Mouse (Mus musculus) hindbrain, embryonic 14.5 days (tissue): ENCODE data around the gene Pgr. TPM values are rescaled to one million over a fixed set of nuclear protein-coding genes. Genes with fewer than 3 reads are reported as not detected.
A peak's percentile ranks its signal among the peaks of the same experiment; 100 is the strongest.

Source experiments
- ATAC-seq: fragments of 200-750 bp; cut with Nextera tagmentation; 2 replicates; pipeline ENCODE4 v1.8.0; 2017; ENCODE audit warnings: moderate number of reproducible peaks, mild to moderate bottlenecking, moderate TSS enrichment, moderate library complexity; ENCODE audit not compliant: low FRiP score
- DNase-seq: peaks from one replicate; pipeline ENCODE4 v3.0.0-alpha.2; 2015; ENCODE audit warnings: low spot score
- H3K27ac ChIP-seq: fragments of 300-500 bp; sonication (generic); 2 replicates; pipeline ENCODE4 v1.5.1; 2014; ENCODE audit warnings: mild to moderate bottlenecking, moderate library complexity
- H3K27me3 ChIP-seq: fragments of 300-500 bp; sonication (generic); 2 replicates; pipeline ENCODE4 v1.6.1; 2014; ENCODE audit warnings: mild to moderate bottlenecking, low read length, mixed read lengths; ENCODE audit not compliant: control insufficient read depth, insufficient read depth
- H3K36me3 ChIP-seq: fragments of 300-500 bp; sonication (generic); replicated peaks from 2 replicates; pipeline ENCODE4 v1.6.1; 2014; ENCODE audit not compliant: control insufficient read depth, insufficient read depth
- H3K4me1 ChIP-seq: fragments of 300-500 bp; sonication (generic); replicated peaks from 2 replicates; pipeline ENCODE4 v1.6.1; 2014; ENCODE audit warnings: antibody characterized with exemption, low read length, mixed read lengths; ENCODE audit not compliant: control insufficient read depth, insufficient read depth
- H3K4me2 ChIP-seq: fragments of 300-500 bp; sonication (generic); replicated peaks from 2 replicates; pipeline ENCODE4 v1.6.1; 2014; ENCODE audit warnings: mild to moderate bottlenecking, moderate library complexity
- H3K4me3 ChIP-seq: fragments of 300-500 bp; sonication (generic); replicated peaks from 2 replicates; pipeline ENCODE4 v1.5.1; 2014; ENCODE audit warnings: mild to moderate bottlenecking, low read length
- H3K9ac ChIP-seq: fragments of 300-500 bp; sonication (generic); 2 replicates; pipeline ENCODE4 v1.6.1; 2014
- H3K9me3 ChIP-seq: fragments of 300-500 bp; sonication (generic); 2 replicates; pipeline ENCODE4 v1.6.1; 2016; ENCODE audit warnings: low read length; ENCODE audit not compliant: control insufficient read depth
- WGBS: fragments of 180-500 bp; shearing (Covaris S2); extraction: QIAGEN DNeasy Blood & Tissue Kit; methylation state at CpG from one replicate; pipeline ENCODE4 v1.1.7; 2014; 5-methylcytosine and 5-hydroxymethylcytosine counted together
- polyA plus RNA-seq: library from polyadenylated mRNA; unstranded; fragments of >200 nt; fragmentation: Nextera tagmentation; extraction: Ambion mirVana; gene quantifications from 2 replicates; pipeline ENCODE4 v1.2.1, GENCODE M21; 2014

Pgr gene
- polyA plus RNA-seq, 1 experiment from 2014 or later: 2.6 TPM

GRCm38 (mm10) chr9:8937753-8938152, 38.1 kb downstream of the Pgr start:
- Histone ChIP-seq H3K4me1 (no peaks in the 10 kb centered on the region), H3K36me3 (no peaks in the 10 kb centered on the region), H3K4me3 (no peak overlapping the region), H3K9ac (no peak overlapping the region), H3K4me2 (no peak overlapping the region), H3K9me3 (no peaks in the 10 kb centered on the region; the same call in 1 of the 2 replicates), H3K27ac (no peak overlapping the region), H3K27me3 (no peaks in the 10 kb centered on the region)
- ATAC-seq (no peak), DNase-seq (no peak)
- 51% methylated on average over 1 of the region's 1 CpGs for WGBS

DNA sequence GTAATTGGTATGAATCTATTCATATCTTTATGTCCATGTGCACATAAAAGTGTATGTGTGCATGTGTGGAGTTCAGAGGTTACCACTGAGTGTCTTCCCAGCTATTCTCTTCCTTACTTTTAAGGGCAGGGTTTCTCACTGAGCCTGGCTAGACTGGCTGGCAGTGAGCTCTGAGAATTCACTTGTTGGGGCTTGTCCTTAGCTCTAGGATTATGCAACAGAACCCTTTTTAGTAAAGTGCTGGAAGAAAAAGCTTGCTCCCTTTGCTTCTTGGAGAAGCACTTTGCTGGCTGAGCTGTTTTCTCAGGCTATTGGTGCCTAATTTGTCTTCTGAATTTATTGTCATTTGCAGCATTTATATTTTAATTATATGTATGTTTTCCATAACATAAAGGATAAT, 53.7 kb downstream of the Pgr start:
- no peaks in the 10 kb centered on the region for H3K4me1 ChIP-seq
- no peak for DNase-seq

GRCm38 (mm10) chr9:8964512-8965133, 65.0 kb downstream of the Pgr start:
- WGBS: 68% methylated on average over 8 of the region's 8 CpGs
- no peak for ATAC-seq
- Histone ChIP-seq H3K9ac (no peak overlapping the region), H3K27me3 (no peaks in the 10 kb centered on the region), H3K9me3 (no peaks in the 10 kb centered on the region), H3K4me1 (no peaks in the 10 kb centered on the region), H3K4me3 (no peak overlapping the region), H3K4me2 (no peak overlapping the region), H3K36me3 (0 out of 2 replicates have a peak, but pooled peaks cover 7% of the 10 kb centered on the region), H3K27ac (no peak overlapping the region)
- peak; percentile 65 for DNase-seq

More for the DNA sequence above, 53.7 kb downstream of the Pgr start:
- H3K9ac ChIP-seq: no peak overlapping the region
- ATAC-seq: no peak
- H3K36me3 ChIP-seq: no peaks in the 10 kb centered on the region
- H3K4me2 ChIP-seq: no peak overlapping the region
- H3K4me3 ChIP-seq: no peak overlapping the region
- H3K9me3 ChIP-seq: no peaks in the 10 kb centered on the region
- no peak overlapping the region for H3K27ac ChIP-seq
- H3K27me3 ChIP-seq: no peaks in the 10 kb centered on the region

- DNase-seq: no peak
- Histone ChIP-seq H3K4me3 (no peak overlapping the region), H3K36me3 (no peaks in the 10 kb centered on the region), H3K4me2 (no peak overlapping the region), H3K27ac (no peak overlapping the region), H3K27me3 (no peaks in the 10 kb centered on the region), H3K9ac (no peak overlapping the region), H3K4me1 (no peaks in the 10 kb centered on the region), H3K9me3 (no peaks in the 10 kb centered on the region)
- 77% methylated on average over 7 of the region's 7 CpGs for WGBS
- ATAC-seq: no peak
Observed at GRCm38 (mm10) chr9:8970240-8970639, 70.6 kb downstream of the Pgr start.

DNA sequence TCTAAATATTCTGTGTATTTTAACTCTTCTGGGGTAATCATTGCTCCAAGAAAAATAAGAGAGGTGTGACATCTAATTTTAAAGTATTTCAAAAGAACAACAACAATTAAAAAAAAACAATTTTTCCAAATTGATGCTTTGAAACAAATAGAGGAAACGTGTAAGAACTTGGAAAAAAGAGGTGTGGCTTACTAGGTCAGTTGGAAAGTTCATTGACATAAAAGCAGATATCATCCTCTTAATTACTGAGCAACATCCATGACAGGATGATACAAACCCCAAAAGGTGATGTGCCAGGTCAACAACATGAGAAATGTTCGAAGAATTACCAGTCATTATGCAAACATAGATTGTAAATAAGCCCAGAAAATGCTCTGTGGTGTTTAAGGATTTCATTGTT, 71.9 kb downstream of the Pgr start, which contains the start of gene Gm16485:
Gm16485 (plus strand) TSS at position 301 of the 400 bp plus-strand sequence.
- Histone ChIP-seq H3K9me3 (no peaks in the 10 kb centered on the region), H3K4me1 (no peaks in the 10 kb centered on the region), H3K27ac (no peak within 1 kb of the TSS), H3K9ac (no peak within 1 kb of the TSS), H3K36me3 (no peaks in the 10 kb centered on the region), H3K27me3 (no peaks in the 10 kb centered on the region), H3K4me2 (no peak within 1 kb of the TSS), H3K4me3 (no peak within 1 kb of the TSS)
- 86% methylated on average over 2 of the region's 2 CpGs for WGBS
- DNase-seq (no peak), ATAC-seq (no peak)

GRCm38 (mm10) chr9:8977775-8978174, 78.1 kb downstream of the Pgr start:
- Histone ChIP-seq H3K36me3 (no peaks in the 10 kb centered on the region), H3K4me3 (no peak overlapping the region), H3K9me3 (no peaks in the 10 kb centered on the region), H3K27ac (no peak overlapping the region), H3K27me3 (no peaks in the 10 kb centered on the region), H3K9ac (no peak overlapping the region), H3K4me1 (no peaks in the 10 kb centered on the region), H3K4me2 (no peak overlapping the region)
- ATAC-seq (no peak), DNase-seq (no peak)
- 50% methylated on average over 2 of the region's 2 CpGs for WGBS

DNA sequence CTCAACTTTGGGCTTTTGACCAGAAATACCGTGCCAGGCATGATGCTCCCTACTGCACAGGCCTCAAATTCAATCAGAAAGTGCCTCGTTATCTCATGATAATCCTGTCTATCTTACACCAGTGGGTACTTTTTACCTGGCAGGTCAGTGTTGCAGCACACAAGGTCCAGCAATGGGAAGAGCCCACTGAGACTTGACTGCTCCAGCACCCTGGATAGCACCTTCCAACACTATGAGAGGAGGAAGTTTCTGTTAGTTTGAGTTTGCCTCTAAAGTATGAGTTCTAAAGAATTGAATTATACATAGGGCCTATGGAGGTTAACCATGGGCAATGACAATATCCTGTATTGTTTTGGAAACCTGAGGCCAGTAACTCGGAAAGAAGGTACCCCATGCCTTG, 82.7 kb downstream of the Pgr start:
- ATAC-seq (no peak), DNase-seq (no peak)
- Histone ChIP-seq H3K9me3 (no peaks in the 10 kb centered on the region), H3K4me2 (no peak overlapping the region), H3K9ac (no peak overlapping the region), H3K27ac (no peak overlapping the region), H3K4me3 (no peak overlapping the region), H3K36me3 (no peaks in the 10 kb centered on the region), H3K27me3 (no peaks in the 10 kb centered on the region), H3K4me1 (no peaks in the 10 kb centered on the region)
- 81% methylated on average over 3 of the region's 3 CpGs for WGBS

GRCm38 (mm10) chr9:8996494-8996893, 96.9 kb downstream of the Pgr start:
- no peak overlapping the region for H3K4me2 ChIP-seq
- ATAC-seq: no peak
- WGBS: 90% methylated on average over 2 of the region's 2 CpGs

GRCm38 (mm10) chr9:9001170-9001569, 101.5 kb downstream of the Pgr start:
- no peak overlapping the region for H3K27ac ChIP-seq
- no peaks in the 10 kb centered on the region for H3K9me3 ChIP-seq
- no peak overlapping the region for H3K9ac ChIP-seq
- H3K27me3 ChIP-seq: no peaks in the 10 kb centered on the region
- H3K4me2 ChIP-seq: no peak overlapping the region
- H3K4me3 ChIP-seq: no peak overlapping the region
- 0 out of 2 replicates have a peak, but pooled peaks cover 4% of the 10 kb centered on the region for H3K36me3 ChIP-seq
- ATAC-seq (no peak), DNase-seq (no peak)
- no peaks in the 10 kb centered on the region for H3K4me1 ChIP-seq

More at GRCm38 (mm10) chr9:8996494-8996893, 96.9 kb downstream of the Pgr start:
- DNase-seq: no peak
- Histone ChIP-seq H3K4me1 (no peaks in the 10 kb centered on the region), H3K36me3 (no peaks in the 10 kb centered on the region), H3K9ac (no peak overlapping the region), H3K27me3 (no peaks in the 10 kb centered on the region), H3K4me3 (no peak overlapping the region), H3K9me3 (no peaks in the 10 kb centered on the region), H3K27ac (no peak overlapping the region)

DNA sequence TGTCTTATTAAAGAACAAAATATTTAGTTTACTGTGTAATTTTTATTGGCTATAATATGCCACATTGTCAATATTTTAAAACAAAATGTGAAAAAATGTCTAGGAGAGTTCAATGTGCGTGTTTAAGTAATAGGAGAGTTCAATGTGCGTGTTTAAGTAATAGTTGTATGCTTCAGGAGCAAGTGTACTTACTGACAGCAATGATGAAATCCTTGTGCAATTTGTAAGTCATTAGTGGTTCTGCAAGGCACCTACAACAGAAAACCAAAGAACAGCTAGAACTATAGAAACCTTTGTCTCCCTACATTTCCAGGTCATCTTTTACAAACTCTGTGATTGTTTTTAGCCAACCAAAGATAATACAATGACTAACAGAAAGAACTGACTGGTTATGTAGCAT, 115.5 kb downstream of the Pgr start:
- no peak overlapping the region for H3K4me2 ChIP-seq
- H3K9me3 ChIP-seq: no peaks in the 10 kb centered on the region
- H3K27me3 ChIP-seq: no peaks in the 10 kb centered on the region
- no peak overlapping the region for H3K9ac ChIP-seq
- H3K4me3 ChIP-seq: no peak overlapping the region
- DNase-seq (no peak), ATAC-seq (no peak)
- 92% methylated on average over 2 of the region's 2 CpGs for WGBS
- H3K4me1 ChIP-seq: no peaks in the 10 kb centered on the region
- H3K27ac ChIP-seq: no peak overlapping the region
- H3K36me3 ChIP-seq: no peaks in the 10 kb centered on the region
